Mouse (Mus musculus): Measurements from ENCODE around the gene Wdr72. TPM values are rescaled to one million over a fixed set of nuclear protein-coding genes. Genes with fewer than 3 reads are reported as not detected.

Wdr72 gene
- total and polyA plus RNA-seq, 3 experiments, result 0.18 to 0.25 (median 0.23) TPM

GRCm38 (mm10) chr9:74101591-74101990, 8.6 kb upstream of the Wdr72 start:
- Histone ChIP-seq H3K27me3 (ENCODE audit: control insufficient read depth, insufficient read depth, low read length) (no peaks in the 10 kb centered on the region), H3K4me1 (ENCODE audit: control insufficient read depth, insufficient read depth, low read length) (no peaks in the 10 kb centered on the region), H3K4me3 (no peak overlapping the region), H3K36me3 (ENCODE audit: control insufficient read depth, insufficient read depth, low read length) (no peaks in the 10 kb centered on the region), H3K27ac (no peak overlapping the region), H3K9ac (ENCODE audit: low read depth, low read length) (no peak overlapping the region), H3K79me2 (replicated peaks; ENCODE audit: control insufficient read depth, insufficient read depth, low read length) (no peaks in the 10 kb centered on the region)
- no peak for DNase-seq
- intact Hi-C loops (cut with DNase I), result no loop called here
- no peak for TF ChIP-seq POLR2A (IDR thresholded peaks at IDR 0.05; ENCODE audit: insufficient read depth, low read depth, low read length)
- TF ChIP-seq CTCF (IDR thresholded peaks at IDR 0.05), result no peak
- TF ChIP-seq EP300 (IDR thresholded peaks at IDR 0.05; ENCODE audit: insufficient read depth, low read depth, low read length), result no peak

- no peaks in the 10 kb centered on the region for H3K27me3 ChIP-seq (ENCODE audit: control insufficient read depth, insufficient read depth, low read length)
- no peak overlapping the region for H3K9ac ChIP-seq (ENCODE audit: low read depth, low read length)
- H3K36me3 ChIP-seq (ENCODE audit: control insufficient read depth, insufficient read depth, low read length), result no peaks in the 10 kb centered on the region
- H3K4me3 ChIP-seq, result no peak overlapping the region
- no peak overlapping the region for H3K27ac ChIP-seq
- H3K79me2 ChIP-seq (replicated peaks; ENCODE audit: control insufficient read depth, insufficient read depth, low read length), result no peaks in the 10 kb centered on the region
- H3K4me1 ChIP-seq (ENCODE audit: control insufficient read depth, insufficient read depth, low read length), result no peaks in the 10 kb centered on the region
- no peak for TF ChIP-seq CTCF (IDR thresholded peaks at IDR 0.05)
- intact Hi-C loops (cut with DNase I), result no loop called here
- 94% methylated on average over 1 of the region's 1 CpGs for WGBS
- no peak for DNase-seq
Measured at GRCm38 (mm10) chr9:74102615-74103014, 7.5 kb upstream of the Wdr72 start.

DNA sequence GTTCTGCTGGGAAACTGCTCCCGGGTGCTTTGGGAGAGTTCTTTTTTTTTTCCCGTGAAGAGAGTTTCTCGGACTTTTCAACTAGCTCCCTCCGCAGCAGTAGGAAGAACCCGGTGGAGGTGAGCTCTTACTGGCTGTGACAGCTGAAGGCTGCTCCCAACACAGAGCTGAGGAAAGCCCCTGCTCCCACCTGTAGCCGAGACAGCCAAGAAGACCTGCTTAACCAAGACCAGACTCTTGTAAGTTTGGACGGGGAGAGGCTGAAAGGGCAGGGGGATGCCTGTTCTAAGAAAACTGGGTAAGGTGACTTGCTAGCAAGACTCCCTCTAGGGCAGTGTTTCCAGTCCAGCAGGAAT, 283 bp downstream of the Wdr72 start:
- Histone ChIP-seq H3K9ac (ENCODE audit: low read depth, low read length) (0 out of 2 replicates have a peak overlapping the region, but pooled peaks have one; percentile 33), H3K79me2 (replicated peaks; ENCODE audit: control insufficient read depth, insufficient read depth, low read length) (no peaks in the 10 kb centered on the region), H3K36me3 (ENCODE audit: control insufficient read depth, insufficient read depth, low read length) (no peaks in the 10 kb centered on the region), H3K4me3 (no peak overlapping the region), H3K4me1 (ENCODE audit: control insufficient read depth, insufficient read depth, low read length) (no peaks in the 10 kb centered on the region), H3K27ac (no peak overlapping the region), H3K27me3 (ENCODE audit: control insufficient read depth, insufficient read depth, low read length) (no peaks in the 10 kb centered on the region)
- no peak for DNase-seq
- 5% methylated on average over 7 of the region's 7 CpGs for WGBS
- TF ChIP-seq CTCF (IDR thresholded peaks at IDR 0.05), result no peak
- no peak for TF ChIP-seq EP300 (IDR thresholded peaks at IDR 0.05; ENCODE audit: insufficient read depth, low read depth, low read length)
- no peak for TF ChIP-seq POLR2A (IDR thresholded peaks at IDR 0.05; ENCODE audit: insufficient read depth, low read depth, low read length)
- intact Hi-C loops (cut with DNase I), result no loop called here

GRCm38 (mm10) chr9:74112526-74112925, 2.4 kb downstream of the Wdr72 start:
- WGBS, result 66% methylated on average over 9 of the region's 9 CpGs
- intact Hi-C loops (cut with DNase I), result no loop called here
- no peaks in the 10 kb centered on the region for H3K27me3 ChIP-seq (ENCODE audit: control insufficient read depth, insufficient read depth, low read length)

GRCm38 (mm10) chr9:74126222-74126621, 16.1 kb downstream of the Wdr72 start:
- no peak overlapping the region for H3K4me3 ChIP-seq

More at GRCm38 (mm10) chr9:74112526-74112925, 2.4 kb downstream of the Wdr72 start:
- H3K9ac ChIP-seq (ENCODE audit: low read depth, low read length), result no peak overlapping the region
- H3K36me3 ChIP-seq (ENCODE audit: control insufficient read depth, insufficient read depth, low read length), result no peaks in the 10 kb centered on the region
- DNase-seq, result no peak
- no peaks in the 10 kb centered on the region for H3K4me1 ChIP-seq (ENCODE audit: control insufficient read depth, insufficient read depth, low read length)
- no peak for TF ChIP-seq POLR2A (IDR thresholded peaks at IDR 0.05; ENCODE audit: insufficient read depth, low read depth, low read length)
- no peak for TF ChIP-seq EP300 (IDR thresholded peaks at IDR 0.05; ENCODE audit: insufficient read depth, low read depth, low read length)
- no peak for TF ChIP-seq CTCF (IDR thresholded peaks at IDR 0.05)
- no peak overlapping the region for H3K27ac ChIP-seq
- no peaks in the 10 kb centered on the region for H3K79me2 ChIP-seq (replicated peaks; ENCODE audit: control insufficient read depth, insufficient read depth, low read length)
- no peak overlapping the region for H3K4me3 ChIP-seq

DNA sequence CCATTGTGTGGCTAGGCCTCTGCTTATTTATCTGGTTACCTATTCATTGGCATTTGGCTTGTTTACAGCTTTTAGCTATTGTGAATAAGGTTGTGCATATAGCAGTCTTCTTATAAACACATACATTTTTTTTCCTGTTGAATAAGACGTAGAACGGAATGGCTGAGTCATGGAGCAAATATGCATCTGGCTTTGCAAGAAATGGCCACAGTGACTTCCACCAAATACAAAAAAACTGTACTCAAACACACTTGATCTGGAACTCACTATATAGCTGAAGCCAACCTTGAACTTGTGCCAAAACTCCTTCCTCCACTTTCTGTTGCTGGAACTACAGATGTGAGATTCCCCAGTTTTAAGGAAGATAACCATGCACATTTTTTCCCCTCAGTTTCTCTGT, 23.9 kb downstream of the Wdr72 start:
- Histone ChIP-seq H3K79me2 (replicated peaks; ENCODE audit: control insufficient read depth, insufficient read depth, low read length) (no peaks in the 10 kb centered on the region), H3K9ac (ENCODE audit: low read depth, low read length) (no peak overlapping the region), H3K27ac (no peak overlapping the region), H3K4me3 (no peak overlapping the region), H3K27me3 (ENCODE audit: control insufficient read depth, insufficient read depth, low read length) (no peaks in the 10 kb centered on the region), H3K4me1 (ENCODE audit: control insufficient read depth, insufficient read depth, low read length) (no peaks in the 10 kb centered on the region), H3K36me3 (ENCODE audit: control insufficient read depth, insufficient read depth, low read length) (no peaks in the 10 kb centered on the region)
- WGBS, result 52% methylated on average over 2 of the region's 2 CpGs
- DNase-seq, result no peak
- intact Hi-C loops (cut with DNase I), result no loop called here
- TF ChIP-seq POLR2A (IDR thresholded peaks at IDR 0.05; ENCODE audit: insufficient read depth, low read depth, low read length), result no peak
- TF ChIP-seq CTCF (IDR thresholded peaks at IDR 0.05), result no peak
- TF ChIP-seq EP300 (IDR thresholded peaks at IDR 0.05; ENCODE audit: insufficient read depth, low read depth, low read length), result no peak

More at GRCm38 (mm10) chr9:74126222-74126621, 16.1 kb downstream of the Wdr72 start:
- 56% methylated on average over 5 of the region's 5 CpGs for WGBS
- Histone ChIP-seq H3K27ac (no peak overlapping the region), H3K9ac (ENCODE audit: low read depth, low read length) (no peak overlapping the region), H3K79me2 (replicated peaks; ENCODE audit: control insufficient read depth, insufficient read depth, low read length) (no peaks in the 10 kb centered on the region), H3K4me1 (ENCODE audit: control insufficient read depth, insufficient read depth, low read length) (no peaks in the 10 kb centered on the region), H3K27me3 (ENCODE audit: control insufficient read depth, insufficient read depth, low read length) (no peaks in the 10 kb centered on the region), H3K36me3 (ENCODE audit: control insufficient read depth, insufficient read depth, low read length) (no peaks in the 10 kb centered on the region)
- intact Hi-C loops (cut with DNase I), result no loop called here
- DNase-seq, result no peak
- TF ChIP-seq EP300 (IDR thresholded peaks at IDR 0.05; ENCODE audit: insufficient read depth, low read depth, low read length) (no peak), CTCF (IDR thresholded peaks at IDR 0.05) (no peak), POLR2A (IDR thresholded peaks at IDR 0.05; ENCODE audit: insufficient read depth, low read depth, low read length) (no peak)

Data from heart, adult 2 months (tissue).